Mouse (Mus musculus) myocyte (in vitro differentiated cells): Measurements from ENCODE around the gene Scyl1.
"Not testable (repeated sequence)": the region's sequence is repeated elsewhere in the genome, so short reads cannot be mapped to it uniquely, and the experiment has no call there.

ENCODE experiments used
- CEBPB ChIP-seq: IDR thresholded peaks from 2 replicates; pipeline ENCODE4 v1.6.1; 2011; ENCODE audit warnings: mild to moderate bottlenecking, moderate library complexity; ENCODE audit not compliant: poor library complexity, insufficient read depth, severe bottlenecking
- E2F4 ChIP-seq: IDR thresholded peaks from one replicate; pipeline ENCODE4 v1.6.1; 2011; ENCODE audit warnings: mild to moderate bottlenecking, control low read depth, moderate library complexity; ENCODE audit not compliant: insufficient read depth
- MAX ChIP-seq: IDR thresholded peaks from one replicate; pipeline ENCODE4 v1.6.1; 2011; ENCODE audit warnings: low read depth, mild to moderate bottlenecking, control low read depth
- MYOD1 ChIP-seq, 3 experiments: IDR thresholded peaks; one replicate each; pipeline ENCODE4 v1.6.1; 2011; ENCODE audit warnings: control low read depth in 2 of 3, low read depth in 2 of 3, mild to moderate bottlenecking in 2 of 3, moderate library complexity in 1 of 3; ENCODE audit not compliant: insufficient read length in 2 of 3, control insufficient read depth in 1 of 3
- MYOG ChIP-seq, 3 experiments: IDR thresholded peaks; one replicate each; pipeline ENCODE4 v1.6.1; 2011; ENCODE audit warnings: control low read depth in 2 of 3, low read depth in 2 of 3, mild to moderate bottlenecking in 2 of 3; ENCODE audit not compliant: insufficient read length in 2 of 3, control insufficient read depth in 1 of 3, insufficient read depth in 1 of 3
- POLR2A ChIP-seq: IDR thresholded peaks from one replicate; pipeline ENCODE4 v1.6.1; 2011; ENCODE audit warnings: low read depth, mild to moderate bottlenecking, control low read depth, moderate library complexity; ENCODE audit not compliant: insufficient read length
- POLR2AphosphoS2 ChIP-seq: IDR thresholded peaks from one replicate; pipeline ENCODE4 v1.6.1; 2011; ENCODE audit warnings: low read depth, control low read depth; ENCODE audit not compliant: insufficient read length
- SRF ChIP-seq: IDR thresholded peaks from one replicate; pipeline ENCODE4 v1.6.1; 2011; ENCODE audit warnings: low read depth; ENCODE audit not compliant: control insufficient read depth, insufficient read length
- TCF12 ChIP-seq: IDR thresholded peaks from one replicate; pipeline ENCODE4 v1.6.1; 2011; ENCODE audit warnings: mild to moderate bottlenecking, control low read depth; ENCODE audit not compliant: poor library complexity, insufficient read depth, severe bottlenecking
- TCF3 ChIP-seq: IDR thresholded peaks from one replicate; pipeline ENCODE4 v1.6.1; 2011; ENCODE audit warnings: low read depth, control low read depth; ENCODE audit not compliant: insufficient read length
- USF1 ChIP-seq: IDR thresholded peaks from one replicate; pipeline ENCODE4 v1.6.1; 2011; ENCODE audit warnings: low read depth, mild to moderate bottlenecking, control low read depth, moderate library complexity

- not testable (repeated sequence) for TF ChIP-seq POLR2A; TCF12; MAX; POLR2AphosphoS2; USF1; CEBPB; MYOG (IDR thresholded peaks at IDR 0.05; ENCODE audit: control insufficient read depth in 1 of 3, insufficient read depth in 1 of 3, insufficient read length in 2 of 3, low read depth in 2 of 3); TCF3; E2F4; MYOD1 (IDR thresholded peaks at IDR 0.05; ENCODE audit: control insufficient read depth in 1 of 3, insufficient read length in 2 of 3, low read depth in 2 of 3); SRF
Measured at GRCm38 (mm10) chr19:5814048-5814447, 42.8 kb upstream of the Scyl1 start.
